Mouse (Mus musculus) NIH3T3 (cell line): ENCODE data around the gene Foxp1.
A peak's percentile ranks its signal among the peaks of the same experiment; 100 is the strongest.

ENCODE experiments used
- DNase-seq: peaks from one replicate; pipeline ENCODE4 v3.0.0-alpha.2; 2012; ENCODE audit warnings: low read depth

Gene Foxp1

GRCm38 (mm10) chr6:99093856-99094255 lies 428.7 kb downstream of the Foxp1 start:
- no peak for DNase-seq

- DNase-seq = no peak
These were observed 429.3 kb downstream of the Foxp1 start for GRCm38 (mm10) chr6:99093208-99093607.

- no peak for DNase-seq
These were observed 430.7 kb downstream of the Foxp1 start for GRCm38 (mm10) chr6:99091799-99092198.

- no peak for DNase-seq
These were observed 434.9 kb downstream of the Foxp1 start for GRCm38 (mm10) chr6:99087598-99087997.

- peak; percentile 54 for DNase-seq
These were observed 437.6 kb downstream of the Foxp1 start for GRCm38 (mm10) chr6:99084956-99085355.

GRCm38 (mm10) chr6:99081259-99081658 lies 441.3 kb downstream of the Foxp1 start:
- no peak for DNase-seq

GRCm38 (mm10) chr6:99079041-99079835 lies 443.3 kb downstream of the Foxp1 start:
- no peak for DNase-seq

GRCm38 (mm10) chr6:99078089-99078488 lies 444.4 kb downstream of the Foxp1 start:
- no peak for DNase-seq

GRCm38 (mm10) chr6:99073303-99074271 lies 448.9 kb downstream of the Foxp1 start:
- DNase-seq = no peak

- DNase-seq = no peak
These were observed 451.8 kb downstream of the Foxp1 start for GRCm38 (mm10) chr6:99070710-99071109.

- DNase-seq = no peak
These were observed 452.8 kb downstream of the Foxp1 start for GRCm38 (mm10) chr6:99069726-99070125.

- DNase-seq = peak; percentile 83
These were observed 456.8 kb downstream of the Foxp1 start for GRCm38 (mm10) chr6:99065569-99066353.

GRCm38 (mm10) chr6:99063982-99064484 lies 458.5 kb downstream of the Foxp1 start:
- peak; percentile 83 for DNase-seq

- DNase-seq = no peak
These were observed 459.6 kb downstream of the Foxp1 start for GRCm38 (mm10) chr6:99062931-99063330.

- no peak for DNase-seq
These were observed 463.8 kb downstream of the Foxp1 start for GRCm38 (mm10) chr6:99058688-99059087.

GRCm38 (mm10) chr6:99057113-99057553 lies 465.4 kb downstream of the Foxp1 start:
- peak; percentile 64 for DNase-seq

GRCm38 (mm10) chr6:99056379-99056778 lies 466.1 kb downstream of the Foxp1 start:
- no peak for DNase-seq

- DNase-seq = no peak
These were observed 468.5 kb downstream of the Foxp1 start for GRCm38 (mm10) chr6:99053998-99054397.

GRCm38 (mm10) chr6:99053111-99053510 lies 469.4 kb downstream of the Foxp1 start:
- no peak for DNase-seq

GRCm38 (mm10) chr6:99051724-99052123 lies 470.8 kb downstream of the Foxp1 start:
- DNase-seq = no peak

GRCm38 (mm10) chr6:99050288-99051006 lies 472.1 kb downstream of the Foxp1 start:
- no peak for DNase-seq
